Mouse (Mus musculus) embryonic facial prominence, embryonic 15.5 days (tissue): ENCODE data around the gene Plscr2. TPM values are rescaled to one million over a fixed set of nuclear protein-coding genes. Genes with fewer than 3 reads are reported as not detected.
"Not testable (repeated sequence)": the region's sequence is repeated elsewhere in the genome, so short reads cannot be mapped to it uniquely, and the experiment has no call there.

Experiments used
- ATAC-seq: fragments of 200-750 bp; cut with Nextera tagmentation; 2 replicates; pipeline ENCODE4 v1.8.0; 2017; ENCODE audit warnings: low read depth, moderate TSS enrichment; ENCODE audit not compliant: insufficient number of reproducible peaks, low FRiP score, low TSS enrichment
- H3K27ac ChIP-seq: fragments of 300-500 bp; sonication (generic); replicated peaks from 2 replicates; pipeline ENCODE4 v1.5.1; 2015; ENCODE audit warnings: mild to moderate bottlenecking, inconsistent platforms
- H3K27me3 ChIP-seq: fragments of 300-500 bp; sonication (generic); 2 replicates; pipeline ENCODE4 v1.6.1; 2015; ENCODE audit warnings: inconsistent platforms
- H3K36me3 ChIP-seq: fragments of 300-500 bp; sonication (generic); 2 replicates; pipeline ENCODE4 v1.6.1; 2015; ENCODE audit warnings: mild to moderate bottlenecking, inconsistent platforms
- H3K4me1 ChIP-seq: fragments of 300-500 bp; sonication (generic); 2 replicates; pipeline ENCODE4 v1.6.1; 2015; ENCODE audit warnings: inconsistent platforms
- H3K4me2 ChIP-seq: fragments of 300-500 bp; sonication (generic); replicated peaks from 2 replicates; pipeline ENCODE4 v1.6.1; 2015; ENCODE audit warnings: mild to moderate bottlenecking, inconsistent platforms
- H3K4me3 ChIP-seq: fragments of 300-500 bp; sonication (generic); replicated peaks from 2 replicates; pipeline ENCODE4 v1.5.1; 2015; ENCODE audit warnings: mild to moderate bottlenecking, inconsistent platforms
- H3K9ac ChIP-seq: fragments of 300-500 bp; sonication (generic); 2 replicates; pipeline ENCODE4 v1.6.1; 2015; ENCODE audit warnings: inconsistent platforms
- H3K9me3 ChIP-seq: fragments of 300-500 bp; sonication (generic); replicated peaks from 2 replicates; pipeline ENCODE4 v1.6.1; 2016; ENCODE audit warnings: inconsistent platforms
- WGBS: fragments of 180-500 bp; shearing (Covaris S2); methylation state at CpG from one replicate; pipeline ENCODE4 v1.1.7; 2015; 5-methylcytosine and 5-hydroxymethylcytosine counted together
- microRNA-seq: library from miRNA; unstranded; fragments of <30 nt; microRNA quantifications from one replicate; pipeline ENCODE4, GENCODE M21; 2016; ENCODE audit warnings: borderline number of aligned reads
- polyA plus RNA-seq: library from polyadenylated mRNA; unstranded; fragments of >200 nt; fragmentation: Nextera tagmentation; extraction: Ambion mirVana; gene quantifications from 2 replicates; pipeline ENCODE4 v1.2.1, GENCODE M21; 2015

Gene Plscr2
- polyA plus RNA-seq, 1 experiment from 2014 or later = 2.1 TPM

DNA sequence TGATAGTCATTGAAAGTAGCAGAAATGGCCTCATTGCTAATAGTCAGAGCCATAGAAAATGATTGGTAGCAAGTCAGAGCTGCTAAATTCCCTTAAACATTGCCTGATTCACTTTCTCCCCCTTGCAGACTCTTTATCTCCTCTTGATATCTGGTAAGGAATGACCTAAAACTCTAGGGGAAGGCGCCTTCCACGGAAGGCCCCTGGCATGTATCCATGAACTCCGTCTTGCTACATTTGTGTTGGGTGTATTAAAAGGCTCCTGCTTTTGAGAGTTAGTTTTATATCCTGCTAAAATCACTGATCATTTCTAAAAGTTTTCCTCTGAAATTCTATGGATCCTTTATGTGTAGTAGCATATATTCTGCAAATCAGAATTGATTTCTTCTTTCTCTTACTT, 41.4 kb downstream of the Plscr2 start:
- no peak overlapping the region for H3K4me2 ChIP-seq
- no peaks in the 10 kb centered on the region for H3K36me3 ChIP-seq
- no peaks in the 10 kb centered on the region for H3K4me1 ChIP-seq
- no peaks in the 10 kb centered on the region for H3K9me3 ChIP-seq
- ATAC-seq = no peak
- H3K27me3 ChIP-seq = no peaks in the 10 kb centered on the region
- H3K27ac ChIP-seq = no peak overlapping the region
- WGBS = 88% methylated on average over 3 of the region's 3 CpGs
- H3K4me3 ChIP-seq = no peak overlapping the region
- H3K9ac ChIP-seq = no peak overlapping the region

DNA sequence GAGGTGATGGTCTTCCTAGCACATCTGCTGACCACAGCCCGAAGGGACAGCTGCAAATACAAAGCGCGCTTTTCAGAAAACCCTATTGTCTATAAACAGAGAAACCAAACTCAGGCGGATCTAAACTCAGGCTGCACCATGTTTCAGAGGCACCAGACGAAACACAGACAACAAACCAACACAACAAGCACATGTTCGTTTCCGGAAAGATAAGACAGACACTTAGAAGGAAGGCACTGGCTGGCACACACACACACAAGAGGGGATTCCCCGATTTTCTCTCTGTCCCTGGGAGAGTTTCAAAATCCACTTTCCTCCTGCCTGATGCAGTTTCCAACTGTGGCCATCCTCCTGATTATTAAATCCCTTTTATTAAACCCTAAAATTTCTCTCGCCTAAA, 50.5 kb downstream of the Plscr2 start:
- not testable (repeated sequence) for H3K4me2 ChIP-seq, H3K9ac ChIP-seq, H3K4me1 ChIP-seq, H3K36me3 ChIP-seq, H3K27me3 ChIP-seq, H3K27ac ChIP-seq, H3K9me3 ChIP-seq, ATAC-seq, H3K4me3 ChIP-seq
- WGBS = 57% methylated on average over 9 of the region's 9 CpGs

DNA sequence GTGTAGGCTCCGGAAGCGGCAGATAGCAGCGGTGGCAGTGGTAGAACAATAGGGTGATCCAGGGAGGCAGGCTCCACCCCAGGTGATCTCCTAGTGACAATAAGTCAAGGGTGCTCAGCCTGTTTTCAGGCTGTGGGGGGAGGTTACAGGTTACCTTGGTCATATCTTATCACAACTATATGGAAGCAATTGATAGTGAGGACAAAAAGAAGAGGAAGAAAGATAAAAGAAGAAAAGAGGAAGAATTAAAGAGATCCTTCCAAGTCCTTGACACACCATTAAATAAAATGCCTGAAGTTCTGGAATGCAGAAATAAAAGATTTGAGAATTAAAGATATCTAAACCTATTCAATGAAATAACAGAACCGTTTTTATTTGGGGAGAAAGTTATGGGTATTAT, 51.4 kb downstream of the Plscr2 start:
- no peak overlapping the region for H3K4me3 ChIP-seq
- WGBS = 85% methylated on average over 4 of the region's 4 CpGs
- no peak for ATAC-seq

DNA sequence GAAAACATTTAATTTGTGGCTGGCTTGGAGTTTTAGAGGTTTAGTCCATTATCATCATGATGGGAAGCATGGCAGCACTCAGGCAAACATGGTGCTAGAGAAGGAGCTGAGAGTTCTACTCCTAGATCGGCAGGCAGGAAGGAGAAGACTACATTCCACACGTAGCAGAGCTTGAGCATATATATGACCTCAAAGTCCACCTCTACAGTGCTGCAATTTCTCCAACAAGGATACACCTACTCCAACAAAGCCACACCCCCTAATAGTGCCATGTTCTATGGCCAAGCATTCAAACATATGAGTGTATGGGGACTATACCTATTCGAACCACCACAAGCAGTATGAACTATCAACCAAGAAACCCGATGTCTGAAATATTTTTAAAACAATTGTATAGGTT, 56.0 kb downstream of the Plscr2 start:
- Histone ChIP-seq H3K27ac (no peak overlapping the region), H3K36me3 (no peaks in the 10 kb centered on the region)

More for the DNA sequence above, 51.4 kb downstream of the Plscr2 start:
- Histone ChIP-seq H3K27ac (no peak overlapping the region), H3K9me3 (no peaks in the 10 kb centered on the region), H3K36me3 (no peaks in the 10 kb centered on the region), H3K9ac (no peak overlapping the region), H3K27me3 (no peaks in the 10 kb centered on the region), H3K4me2 (no peak overlapping the region), H3K4me1 (no peaks in the 10 kb centered on the region)

DNA sequence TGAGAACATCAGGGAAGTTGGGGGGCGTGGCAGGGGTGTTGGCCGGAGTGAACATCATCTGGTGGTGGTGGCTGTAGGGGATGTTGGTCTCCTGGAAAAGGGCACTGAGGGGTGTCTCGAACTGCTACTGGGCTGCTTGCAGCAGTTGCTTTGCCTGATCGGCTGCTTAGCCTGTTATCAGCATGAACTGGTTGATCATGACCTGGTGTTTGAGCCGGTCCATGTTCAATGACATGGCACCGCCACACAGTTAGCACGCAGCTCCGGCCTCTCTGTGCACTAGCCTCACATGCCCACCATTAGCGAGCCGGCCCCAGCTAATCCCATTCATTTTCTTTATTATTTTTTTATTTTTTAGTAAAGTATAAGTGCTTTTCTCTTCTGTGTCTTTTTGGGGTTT, 59.4 kb downstream of the Plscr2 start:
- Histone ChIP-seq H3K4me2 (no peak overlapping the region), H3K4me1 (no peaks in the 10 kb centered on the region), H3K9ac (no peak overlapping the region), H3K27ac (no peak overlapping the region), H3K36me3 (no peaks in the 10 kb centered on the region), H3K27me3 (no peaks in the 10 kb centered on the region), H3K4me3 (no peak overlapping the region), H3K9me3 (no peaks in the 10 kb centered on the region)
- 93% methylated on average over 10 of the region's 10 CpGs for WGBS
- ATAC-seq = no peak

More for the DNA sequence above, 56.0 kb downstream of the Plscr2 start:
- no peaks in the 10 kb centered on the region for H3K4me1 ChIP-seq
- no peak overlapping the region for H3K4me2 ChIP-seq
- no peak overlapping the region for H3K9ac ChIP-seq
- no peaks in the 10 kb centered on the region for H3K9me3 ChIP-seq
- ATAC-seq = no peak
- H3K4me3 ChIP-seq = no peak overlapping the region
- H3K27me3 ChIP-seq = no peaks in the 10 kb centered on the region
- 92% methylated on average over 4 of the region's 4 CpGs for WGBS

DNA sequence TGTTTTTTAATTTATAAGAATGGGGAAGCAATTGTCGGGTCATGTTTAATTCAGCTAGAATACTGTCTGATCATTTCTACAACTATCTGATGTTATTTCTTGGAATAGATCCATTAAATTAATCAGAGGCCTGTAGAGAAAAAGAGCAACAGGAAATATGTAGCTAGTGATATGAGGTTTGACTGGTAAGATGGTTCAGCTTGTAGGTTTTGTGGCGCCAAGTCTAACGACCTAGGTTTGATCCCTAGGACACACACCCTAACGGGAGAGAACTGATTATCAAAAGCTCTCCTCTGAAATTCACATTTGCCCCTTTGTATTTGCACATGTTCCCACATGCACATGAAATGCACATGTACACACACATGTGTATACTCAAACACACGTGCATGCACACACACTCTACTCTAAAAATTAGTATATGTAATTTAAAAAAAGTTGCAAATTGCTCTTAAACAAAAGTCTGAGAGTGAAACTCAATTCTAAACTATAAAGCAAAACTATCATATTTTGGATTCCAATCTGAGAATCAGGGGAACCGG, 59.9 kb downstream of the Plscr2 start:
- Histone ChIP-seq H3K9me3 (no peaks in the 10 kb centered on the region), H3K4me1 (no peaks in the 10 kb centered on the region), H3K9ac (no peak overlapping the region), H3K36me3 (no peaks in the 10 kb centered on the region), H3K4me2 (no peak overlapping the region), H3K27ac (no peak overlapping the region), H3K27me3 (no peaks in the 10 kb centered on the region), H3K4me3 (no peak overlapping the region)
- WGBS = 83% methylated on average over 6 of the region's 6 CpGs
- ATAC-seq = no peak

DNA sequence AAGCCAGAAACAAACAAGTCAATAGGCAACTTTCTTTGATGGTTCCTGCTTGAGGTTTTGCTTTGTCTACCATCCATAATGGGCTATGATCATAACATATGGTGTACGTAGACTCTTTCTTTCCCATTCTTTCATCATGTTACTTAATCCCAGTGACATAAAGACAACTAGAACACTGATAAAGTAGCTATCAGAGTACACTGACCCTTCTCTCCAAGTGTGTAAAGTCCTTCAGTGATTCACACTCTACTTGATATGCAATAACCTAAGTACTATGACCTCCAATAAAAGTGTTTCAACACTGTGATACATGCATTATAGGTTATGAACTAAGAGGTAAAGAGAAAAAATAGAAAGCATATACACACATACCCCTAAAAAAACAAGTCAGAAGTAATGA, 61.7 kb downstream of the Plscr2 start:
- WGBS = 78% methylated on average over 1 of the region's 1 CpGs
- H3K4me3 ChIP-seq = no peak overlapping the region

DNA sequence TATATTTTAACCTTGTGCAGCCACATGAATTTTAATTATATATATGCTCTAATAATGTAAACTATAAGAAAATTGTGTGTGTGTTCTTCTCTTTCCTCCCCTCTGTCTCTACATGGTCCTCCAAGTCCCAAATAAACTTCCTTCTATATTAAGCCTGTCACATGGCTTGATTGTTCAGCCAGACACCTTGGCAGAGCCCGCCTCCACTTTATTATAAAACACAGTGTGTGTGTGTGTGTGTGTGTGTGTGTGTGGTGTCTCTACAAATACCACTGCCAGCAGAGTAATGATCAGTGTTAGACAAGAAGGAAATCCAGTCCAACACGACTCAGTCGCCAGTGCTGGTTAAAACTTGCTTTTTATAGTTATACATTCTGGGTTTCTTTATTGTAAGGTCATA, 62.3 kb downstream of the Plscr2 start:
- Histone ChIP-seq H3K27me3 (no peaks in the 10 kb centered on the region), H3K4me2 (no peak overlapping the region), H3K4me3 (no peak overlapping the region), H3K27ac (no peak overlapping the region), H3K9ac (no peak overlapping the region), H3K9me3 (no peaks in the 10 kb centered on the region), H3K4me1 (no peaks in the 10 kb centered on the region), H3K36me3 (no peaks in the 10 kb centered on the region)
- 78% methylated on average over 3 of the region's 3 CpGs for WGBS
- ATAC-seq = no peak

More for the DNA sequence above, 61.7 kb downstream of the Plscr2 start:
- Histone ChIP-seq H3K27ac (no peak overlapping the region), H3K36me3 (no peaks in the 10 kb centered on the region), H3K27me3 (no peaks in the 10 kb centered on the region), H3K9me3 (no peaks in the 10 kb centered on the region), H3K4me2 (no peak overlapping the region), H3K4me1 (no peaks in the 10 kb centered on the region), H3K9ac (no peak overlapping the region)
- ATAC-seq = no peak

DNA sequence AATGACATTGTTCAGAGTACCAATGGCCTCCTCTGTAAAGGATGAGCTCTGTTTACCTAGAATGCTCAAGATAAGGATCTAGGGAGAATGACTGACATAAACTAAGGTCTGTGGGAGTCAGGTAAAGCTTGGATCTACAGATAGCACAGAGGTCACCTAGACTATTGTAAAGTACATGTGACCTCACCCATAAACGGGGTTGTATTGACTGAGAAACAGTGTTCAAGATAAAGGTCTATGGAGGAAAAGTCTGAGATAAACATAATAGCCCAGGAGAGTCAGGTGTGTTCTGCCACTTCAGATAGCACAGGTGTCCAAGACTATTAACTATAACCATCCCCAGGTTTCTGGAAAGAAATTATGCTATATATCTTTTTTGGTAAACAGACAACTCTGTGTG, 63.6 kb downstream of the Plscr2 start:
- Histone ChIP-seq H3K9ac (no peak overlapping the region), H3K9me3 (no peaks in the 10 kb centered on the region), H3K4me3 (no peak overlapping the region), H3K4me2 (no peak overlapping the region), H3K27me3 (no peaks in the 10 kb centered on the region), H3K4me1 (no peaks in the 10 kb centered on the region), H3K36me3 (no peaks in the 10 kb centered on the region), H3K27ac (no peak overlapping the region)
- ATAC-seq = no peak
- WGBS = 73% methylated on average over 1 of the region's 1 CpGs

Small RNA genes within 50 kb of the gene (microRNA-seq; reads per million reads assigned to microRNA genes)
- not detected for gene Mir6386

Other genes starting within 250 kb of the Plscr2 start
- gene Plscr5, start 82.7 kb upstream of the Plscr2 start, polyA plus RNA-seq = not detected in 2 replicates
- gene Plscr1, start 25.9 kb upstream of the Plscr2 start, polyA plus RNA-seq = 15.3 and 18.9 TPM in 2 replicates
- not detected in 2 replicates for gene 1700057G04Rik, start 33.8 kb downstream of the Plscr2 start, polyA plus RNA-seq
- gene Plscr4, start 181.8 kb downstream of the Plscr2 start, polyA plus RNA-seq = 6.4 and 7.5 TPM in 2 replicates